Mouse (Mus musculus): Measurements from ENCODE around the gene Pcgf5. TPM values are rescaled to one million over a fixed set of nuclear protein-coding genes. Genes with fewer than 3 reads are reported as not detected.
A peak's percentile ranks its signal among the peaks of the same experiment; 100 is the strongest.

Pcgf5 gene
- 13.3 and 14.3 TPM in 2 replicates for polyA plus RNA-seq (2015; fragmentation: Nextera tagmentation; extraction: Ambion mirVana)

DNA sequence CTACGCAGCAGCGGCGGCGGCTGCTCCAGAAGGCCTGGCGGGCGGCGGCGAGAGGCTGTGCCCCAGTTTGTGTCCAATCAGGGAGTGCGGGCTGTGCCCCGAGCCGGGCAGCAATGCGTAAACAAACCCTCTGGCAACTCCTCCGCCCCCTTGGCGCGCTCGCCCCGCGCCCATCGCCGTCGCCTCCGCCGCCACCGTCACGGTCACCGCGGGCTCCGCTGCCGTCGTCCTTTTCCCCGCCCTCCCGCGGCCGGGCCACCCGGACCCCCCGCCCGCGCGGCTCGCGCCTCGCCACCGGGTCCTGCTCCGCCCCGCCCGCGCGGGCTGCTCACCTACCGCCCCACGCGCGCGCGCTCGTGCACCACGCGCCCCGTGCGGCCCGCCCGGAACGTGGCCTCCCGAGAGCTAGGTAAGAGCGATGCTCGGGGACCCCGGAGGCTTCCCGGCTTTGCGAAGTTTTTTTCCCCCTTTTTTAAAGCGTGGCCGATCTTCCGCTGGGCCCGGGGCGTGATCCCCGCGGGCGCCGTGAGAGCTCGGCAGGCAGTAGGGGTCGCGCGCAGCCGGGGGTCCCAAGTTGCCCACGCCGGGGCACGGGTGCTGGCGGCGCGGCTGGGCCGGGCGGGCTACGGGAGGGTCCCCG, at the start of gene Pcgf5:
TSS of gene Pcgf5 (plus strand) at position 149 of the 640 bp plus-strand sequence.
- Histone ChIP-seq H3K36me3 (ENCODE audit: control insufficient read depth, insufficient read depth, low read length) (no peaks in the 10 kb centered on the region), H3K27me3 (ENCODE audit: control insufficient read depth, insufficient read depth, low read length) (0 out of 2 replicates have a peak, but pooled peaks cover 2% of the 10 kb centered on the region), H3K4me3 (ENCODE audit: low read depth, low read length) (peak within 1 kb of the TSS; percentile 74), H3K4me1 (replicated peaks; ENCODE audit: control insufficient read depth, insufficient read depth) (no peaks in the 10 kb centered on the region), H3K9me3 (ENCODE audit: control insufficient read depth, low read length) (no peaks in the 10 kb centered on the region), H3K27ac (replicated peaks) (peak within 1 kb of the TSS; percentile 74), H3K9ac (ENCODE audit: low read length) (peak within 1 kb of the TSS; percentile 67), H3K4me2 (replicated peaks; ENCODE audit: low read depth) (peak within 1 kb of the TSS; percentile 100)
- TF ChIP-seq EP300 (optimal IDR thresholded peaks at IDR 0.05) (no peak), CTCF (IDR thresholded peaks at IDR 0.05; ENCODE audit: low read depth) (no peak)
- 0% methylated on average over 64 of the region's 92 CpGs for WGBS
- DNase-seq (ENCODE audit: low spot score) (peak; percentile 85), ATAC-seq (ENCODE audit: low FRiP score, low TSS enrichment) (peak; percentile 89)

DNA sequence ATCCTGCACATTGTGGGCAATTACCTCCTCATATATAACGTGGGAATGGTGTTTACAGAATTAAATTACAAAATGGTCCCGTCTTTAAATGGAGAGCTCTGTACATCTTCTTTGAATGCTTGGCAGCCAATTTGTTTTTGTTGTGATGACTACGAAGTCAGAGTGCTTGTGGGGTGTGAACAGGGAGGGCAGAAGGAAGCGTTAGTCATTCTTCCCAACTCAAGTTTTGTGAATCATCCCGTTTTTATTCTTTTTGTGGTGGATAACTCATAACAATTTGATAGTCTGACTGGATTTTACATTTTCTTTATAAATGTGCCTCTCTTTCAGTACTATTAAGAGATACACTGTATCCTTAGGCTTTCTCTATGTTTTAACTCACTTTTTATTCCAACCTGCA, 42.6 kb upstream of the Pcgf5 start:
- 57% methylated on average over 5 of the region's 5 CpGs for WGBS
- no peak for TF ChIP-seq EP300 (optimal IDR thresholded peaks at IDR 0.05)
- no peak for TF ChIP-seq CTCF (IDR thresholded peaks at IDR 0.05; ENCODE audit: low read depth)

DNA sequence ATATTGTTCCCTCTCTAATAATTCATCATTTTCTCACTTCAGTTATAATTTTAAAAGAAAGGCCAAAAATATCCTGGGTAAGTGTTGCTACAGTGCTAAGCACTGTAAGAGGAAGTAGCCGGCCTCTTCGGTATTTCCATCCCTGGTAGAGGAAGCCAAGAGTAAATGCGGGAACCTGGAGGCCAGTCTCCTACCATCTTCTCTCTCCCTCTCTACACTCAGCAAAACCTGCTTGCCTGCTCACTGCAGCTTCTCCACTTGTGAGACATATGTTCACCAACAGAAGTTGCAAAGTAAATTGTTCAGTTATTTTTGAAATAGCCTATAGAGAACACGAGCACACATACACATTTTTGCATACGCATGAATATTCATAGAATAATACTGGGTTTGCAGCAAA, 34.1 kb upstream of the Pcgf5 start:
- ATAC-seq (ENCODE audit: low FRiP score, low TSS enrichment) (no peak), DNase-seq (ENCODE audit: low spot score) (no peak)
- Histone ChIP-seq H3K27me3 (ENCODE audit: control insufficient read depth, insufficient read depth, low read length) (no peaks in the 10 kb centered on the region), H3K4me1 (replicated peaks; ENCODE audit: control insufficient read depth, insufficient read depth) (no peaks in the 10 kb centered on the region), H3K27ac (replicated peaks) (no peak overlapping the region), H3K4me2 (replicated peaks; ENCODE audit: low read depth) (no peak overlapping the region), H3K9ac (ENCODE audit: low read length) (no peak overlapping the region), H3K4me3 (ENCODE audit: low read depth, low read length) (no peak overlapping the region), H3K36me3 (ENCODE audit: control insufficient read depth, insufficient read depth, low read length) (no peaks in the 10 kb centered on the region), H3K9me3 (ENCODE audit: control insufficient read depth, low read length) (no peaks in the 10 kb centered on the region)
- TF ChIP-seq CTCF (IDR thresholded peaks at IDR 0.05; ENCODE audit: low read depth) = no peak
- no peak for TF ChIP-seq EP300 (optimal IDR thresholded peaks at IDR 0.05)
- WGBS = 88% methylated on average over 5 of the region's 5 CpGs

More for the DNA sequence above, 42.6 kb upstream of the Pcgf5 start:
- no peak overlapping the region for H3K9ac ChIP-seq (ENCODE audit: low read length)
- H3K4me1 ChIP-seq (replicated peaks; ENCODE audit: control insufficient read depth, insufficient read depth) = no peaks in the 10 kb centered on the region
- H3K36me3 ChIP-seq (ENCODE audit: control insufficient read depth, insufficient read depth, low read length) = no peaks in the 10 kb centered on the region
- no peaks in the 10 kb centered on the region for H3K27me3 ChIP-seq (ENCODE audit: control insufficient read depth, insufficient read depth, low read length)
- no peak overlapping the region for H3K27ac ChIP-seq (replicated peaks)
- no peak overlapping the region for H3K4me3 ChIP-seq (ENCODE audit: low read depth, low read length)
- no peaks in the 10 kb centered on the region for H3K9me3 ChIP-seq (ENCODE audit: control insufficient read depth, low read length)
- no peak overlapping the region for H3K4me2 ChIP-seq (replicated peaks; ENCODE audit: low read depth)
- ATAC-seq (ENCODE audit: low FRiP score, low TSS enrichment) (no peak), DNase-seq (ENCODE audit: low spot score) (no peak)

DNA sequence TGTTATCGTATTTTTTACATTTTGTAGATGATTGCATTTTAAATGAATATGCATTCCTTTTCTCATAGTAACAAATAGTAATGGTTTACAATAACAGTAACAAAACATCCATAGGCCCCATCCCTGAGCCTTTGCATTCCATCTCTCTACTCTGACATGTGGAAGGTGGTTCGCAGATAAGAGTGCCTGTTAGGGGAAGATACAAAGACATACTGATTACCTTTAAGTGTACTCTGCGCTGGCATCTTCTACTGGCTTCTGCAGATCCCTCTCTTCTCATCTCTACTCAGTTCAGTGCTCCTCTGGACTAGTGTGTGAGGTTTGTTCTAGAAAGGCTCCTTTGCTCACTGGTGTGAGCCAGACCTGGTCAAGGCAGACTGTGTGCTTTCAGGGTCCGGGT, 28.4 kb upstream of the Pcgf5 start:
- Histone ChIP-seq H3K4me2 (replicated peaks; ENCODE audit: low read depth) (no peak overlapping the region), H3K27me3 (ENCODE audit: control insufficient read depth, insufficient read depth, low read length) (no peaks in the 10 kb centered on the region), H3K9me3 (ENCODE audit: control insufficient read depth, low read length) (no peaks in the 10 kb centered on the region), H3K27ac (replicated peaks) (no peak overlapping the region), H3K9ac (ENCODE audit: low read length) (no peak overlapping the region), H3K4me3 (ENCODE audit: low read depth, low read length) (no peak overlapping the region), H3K4me1 (replicated peaks; ENCODE audit: control insufficient read depth, insufficient read depth) (no peaks in the 10 kb centered on the region), H3K36me3 (ENCODE audit: control insufficient read depth, insufficient read depth, low read length) (no peaks in the 10 kb centered on the region)
- 85% methylated on average over 4 of the region's 4 CpGs for WGBS
- ATAC-seq (ENCODE audit: low FRiP score, low TSS enrichment) (no peak), DNase-seq (ENCODE audit: low spot score) (no peak)
- TF ChIP-seq CTCF (IDR thresholded peaks at IDR 0.05; ENCODE audit: low read depth) = no peak
- TF ChIP-seq EP300 (optimal IDR thresholded peaks at IDR 0.05) = no peak

GRCm38 (mm10) chr19:36321066-36321465, 27.0 kb upstream of the Pcgf5 start:
- no peak overlapping the region for H3K4me3 ChIP-seq (ENCODE audit: low read depth, low read length)
- no peak overlapping the region for H3K4me2 ChIP-seq (replicated peaks; ENCODE audit: low read depth)
- H3K9me3 ChIP-seq (ENCODE audit: control insufficient read depth, low read length) = no peaks in the 10 kb centered on the region
- no peak for DNase-seq (ENCODE audit: low spot score)
- TF ChIP-seq CTCF (IDR thresholded peaks at IDR 0.05; ENCODE audit: low read depth) (no peak), EP300 (optimal IDR thresholded peaks at IDR 0.05) (no peak)
- H3K27ac ChIP-seq (replicated peaks) = no peak overlapping the region
- ATAC-seq (ENCODE audit: low FRiP score, low TSS enrichment) = no peak
- no peaks in the 10 kb centered on the region for H3K4me1 ChIP-seq (replicated peaks; ENCODE audit: control insufficient read depth, insufficient read depth)
- no peaks in the 10 kb centered on the region for H3K36me3 ChIP-seq (ENCODE audit: control insufficient read depth, insufficient read depth, low read length)
- no peak overlapping the region for H3K9ac ChIP-seq (ENCODE audit: low read length)
- WGBS = 84% methylated on average over 3 of the region's 3 CpGs
- H3K27me3 ChIP-seq (ENCODE audit: control insufficient read depth, insufficient read depth, low read length) = no peaks in the 10 kb centered on the region

GRCm38 (mm10) chr19:36323326-36323725, 24.8 kb upstream of the Pcgf5 start:
- Histone ChIP-seq H3K27me3 (ENCODE audit: control insufficient read depth, insufficient read depth, low read length) (no peaks in the 10 kb centered on the region), H3K9me3 (ENCODE audit: control insufficient read depth, low read length) (no peaks in the 10 kb centered on the region), H3K9ac (ENCODE audit: low read length) (no peak overlapping the region), H3K27ac (replicated peaks) (no peak overlapping the region), H3K36me3 (ENCODE audit: control insufficient read depth, insufficient read depth, low read length) (no peaks in the 10 kb centered on the region), H3K4me1 (replicated peaks; ENCODE audit: control insufficient read depth, insufficient read depth) (no peaks in the 10 kb centered on the region), H3K4me2 (replicated peaks; ENCODE audit: low read depth) (no peak overlapping the region), H3K4me3 (ENCODE audit: low read depth, low read length) (no peak overlapping the region)
- DNase-seq (ENCODE audit: low spot score) (no peak), ATAC-seq (ENCODE audit: low FRiP score, low TSS enrichment) (no peak)
- TF ChIP-seq EP300 (optimal IDR thresholded peaks at IDR 0.05) (no peak), CTCF (IDR thresholded peaks at IDR 0.05; ENCODE audit: low read depth) (no peak)
- WGBS = 58% methylated on average over 2 of the region's 2 CpGs

All from stomach, postnatal 0 days (tissue).